Mouse (Mus musculus) left cerebral cortex, adult 9 months (tissue): ENCODE measurements at regions not wholly inside any gene's neighbourhood (a gene's known extent, or its start where the extent isn't known, plus 50 kb on each side); places are given as distances from the start of the nearest gene placed in this dataset.

Experiments used
- DNase-seq, 2 experiments: peaks; one replicate each; pipeline ENCODE4 v3.0.0; 2022; ENCODE audit warnings: low spot score in 2 of 2

- DNase-seq, result no peak
These were observed 120.0 kb downstream of the Dact1 start for GRCm38 (mm10) chr12:71429561-71430200.

- DNase-seq, result no peak
These were observed 120.6 kb downstream of the Dact1 start for GRCm38 (mm10) chr12:71430331-71430730.

GRCm38 (mm10) chr12:71431116-71431515 is 121.4 kb downstream of the Dact1 start:
- DNase-seq, result no peak

- DNase-seq, result no peak
These were observed 124.0 kb downstream of the Dact1 start for GRCm38 (mm10) chr12:71433549-71434200.

DNA sequence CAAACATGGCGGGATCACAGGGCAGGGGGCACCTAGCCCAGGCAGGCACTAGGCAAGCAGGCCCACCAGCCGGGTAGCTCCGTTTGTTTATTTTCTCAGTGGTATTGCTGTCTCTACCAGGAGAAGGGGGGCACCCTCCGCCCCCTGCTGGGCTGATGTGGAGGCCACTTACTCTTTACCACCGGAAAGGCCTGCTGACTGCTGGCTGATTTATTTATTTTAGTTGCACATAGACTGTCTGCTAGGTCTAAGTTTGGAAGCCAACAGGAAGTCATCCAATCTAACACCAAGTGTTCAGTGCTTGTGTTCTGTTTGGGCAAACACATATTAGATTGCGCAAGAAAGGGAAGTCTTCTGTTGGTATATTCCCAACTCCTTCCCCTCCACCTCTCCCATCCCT is 128.6 kb downstream of the Dact1 start:
- peak; percentile 35 to 61 for DNase-seq

GRCm38 (mm10) chr12:71440863-71441262 is 131.2 kb downstream of the Dact1 start:
- peak in 1 of 2 experiments; percentile 14 for DNase-seq

- no peak for DNase-seq
These were observed 131.6 kb downstream of the Dact1 start for GRCm38 (mm10) chr12:71441272-71441671.

GRCm38 (mm10) chr12:71446177-71446891 is 136.7 kb downstream of the Dact1 start:
- DNase-seq, result no peak

DNA sequence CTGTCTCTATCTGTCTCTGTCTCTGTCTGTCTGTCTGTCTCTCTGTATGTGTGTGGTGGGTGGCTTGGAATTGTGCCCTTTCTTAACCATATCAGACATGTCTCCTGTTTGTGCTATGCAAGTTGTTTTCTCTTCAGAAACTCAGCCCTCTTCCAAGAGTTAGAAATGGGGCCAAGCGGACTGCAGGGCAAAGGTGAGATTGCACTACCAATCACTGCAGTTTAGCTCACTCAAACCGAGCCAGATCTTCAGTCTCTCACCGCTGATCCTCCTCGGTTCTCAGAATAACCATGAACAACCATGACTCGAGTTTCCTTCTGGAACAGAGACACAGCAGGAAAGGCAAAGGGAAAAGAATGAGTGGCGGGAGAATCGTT is 137.2 kb downstream of the Dact1 start:
- DNase-seq, result no peak

- DNase-seq, result no peak
These were observed 139.3 kb downstream of the Dact1 start for GRCm38 (mm10) chr12:71449032-71449431.

- DNase-seq, result no peak
These were observed 140.4 kb downstream of the Dact1 start for GRCm38 (mm10) chr12:71450128-71450527.

DNA sequence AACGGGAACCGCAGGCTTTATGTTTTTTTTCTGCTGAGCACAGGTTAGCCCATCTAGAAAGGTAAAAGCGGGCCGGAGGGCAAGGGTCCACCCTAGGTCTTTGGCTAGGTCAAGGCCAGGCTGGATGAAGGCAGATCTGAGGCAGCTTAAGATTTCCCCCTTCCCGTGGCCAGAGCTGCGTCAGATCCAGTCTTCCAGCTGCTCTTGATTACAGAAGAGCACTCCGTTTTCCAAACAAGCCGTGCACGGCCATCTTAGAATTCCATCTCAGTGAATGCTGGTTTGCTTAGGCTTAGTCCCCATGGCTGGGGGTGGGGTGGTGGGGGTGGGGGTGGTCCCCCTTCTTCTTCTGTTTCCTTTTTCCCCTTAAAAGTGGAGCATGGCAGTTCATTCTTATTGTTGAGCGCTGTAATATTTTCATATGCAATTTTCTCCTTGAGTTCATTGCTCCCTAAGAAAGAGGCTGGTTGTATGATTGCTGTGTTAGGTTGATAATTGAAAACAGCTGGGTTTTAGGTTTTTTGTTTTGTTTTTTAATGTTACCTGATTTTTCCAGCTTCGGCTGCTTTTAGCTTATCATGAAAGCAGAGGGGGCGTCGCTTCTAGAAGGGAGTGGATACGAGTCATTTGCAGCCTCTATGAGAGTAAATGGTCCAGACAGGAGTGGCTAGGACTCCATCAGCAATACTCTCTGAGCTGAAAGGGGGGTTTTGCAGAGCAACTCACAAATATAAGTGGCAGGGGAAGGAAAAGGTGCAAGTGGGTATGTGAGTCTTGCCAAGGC is 141.2 kb downstream of the Dact1 start:
- no peak for DNase-seq

DNA sequence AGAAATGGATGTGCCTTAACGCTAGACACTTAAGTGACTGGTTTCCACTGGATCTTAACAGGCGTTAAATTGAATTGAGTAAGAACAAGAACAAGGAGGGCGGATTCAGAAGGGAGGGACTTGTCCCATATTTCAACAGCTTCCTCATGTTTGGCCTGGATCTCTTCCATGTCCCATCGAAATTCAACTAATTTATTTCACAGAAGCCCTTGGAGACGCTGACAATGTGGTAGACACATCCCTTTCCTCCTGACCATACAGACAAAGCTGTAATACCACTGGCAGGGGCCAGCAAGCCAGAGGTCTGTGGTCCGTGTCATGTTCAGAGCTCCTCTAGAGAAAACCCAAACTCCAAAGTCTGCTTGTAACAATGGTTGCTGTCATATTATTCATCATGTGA is 147.2 kb downstream of the Dact1 start:
- DNase-seq, result no peak

DNA sequence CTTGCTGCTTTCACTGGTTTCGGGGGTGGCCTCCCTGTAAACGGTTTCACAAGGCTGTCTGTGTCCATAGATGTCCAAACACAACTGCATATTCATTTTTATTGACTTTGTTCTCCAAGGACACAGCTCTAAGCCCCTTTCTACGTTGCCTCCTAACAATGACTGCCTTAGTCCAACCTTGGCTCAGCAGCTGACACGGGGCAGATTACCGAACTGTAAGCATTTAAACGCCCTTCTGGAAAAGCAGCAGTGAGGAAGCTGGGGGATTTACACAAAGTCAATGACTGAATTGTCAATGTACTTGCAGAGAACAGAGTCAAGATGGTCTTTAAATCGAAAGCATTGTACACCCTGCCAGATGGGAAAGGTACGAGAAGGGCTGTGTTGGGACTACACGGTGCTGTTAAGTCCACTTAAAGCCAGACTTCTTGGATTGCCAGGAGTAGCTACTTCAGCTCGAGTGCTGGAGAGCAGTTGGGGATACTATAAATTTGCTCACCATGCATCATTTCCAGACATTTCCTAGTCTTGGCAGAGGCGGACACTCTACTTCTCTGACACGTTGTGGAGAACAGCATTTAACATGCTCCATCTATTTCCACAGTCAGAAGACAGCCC is 149.0 kb downstream of the Dact1 start:
- no peak for DNase-seq

GRCm38 (mm10) chr12:71460643-71461042 is 151.0 kb downstream of the Dact1 start:
- DNase-seq, result no peak

- no peak for DNase-seq
These were observed 158.1 kb downstream of the Dact1 start for GRCm38 (mm10) chr12:71467820-71468219.

- DNase-seq, result no peak
These were observed 158.6 kb downstream of the Dact1 start for GRCm38 (mm10) chr12:71468324-71468723.

- DNase-seq, result no peak
These were observed 161.5 kb downstream of the Dact1 start for GRCm38 (mm10) chr12:71470983-71471715.

DNA sequence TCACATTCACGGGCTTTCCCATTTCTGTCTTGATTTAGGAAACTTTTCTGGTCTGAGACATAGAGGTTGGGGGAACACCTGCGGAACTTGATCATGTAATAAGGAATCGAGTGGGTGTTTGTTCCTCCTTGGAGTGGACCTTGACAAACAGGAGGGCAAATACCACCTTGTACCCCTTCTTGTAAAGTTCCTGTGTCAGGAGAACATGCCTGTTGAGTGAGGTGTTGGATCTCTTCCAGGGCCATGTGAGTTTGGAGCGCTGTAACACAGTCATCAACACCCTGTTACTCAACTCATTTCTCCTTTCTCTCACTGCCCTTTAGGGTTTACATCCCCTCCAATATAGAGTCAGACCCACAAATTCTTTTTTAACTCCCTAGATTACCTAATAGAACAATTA is 162.0 kb downstream of the Dact1 start:
- DNase-seq, result no peak

GRCm38 (mm10) chr12:71476238-71476637 is 166.6 kb downstream of the Dact1 start:
- DNase-seq, result no peak

- no peak for DNase-seq
These were observed 168.0 kb downstream of the Dact1 start for GRCm38 (mm10) chr12:71477691-71478090.
